Mouse (Mus musculus): Measurements from ENCODE around the gene Snx10. TPM values are rescaled to one million over a fixed set of nuclear protein-coding genes. Genes with fewer than 3 reads are reported as not detected.

The Snx10 gene
- polyA plus RNA-seq, 1 experiment from 2014 or later = 21.4 TPM

- WGBS = 86% methylated on average over 7 of the region's 7 CpGs
- H3K4me1 ChIP-seq (replicated peaks) = peaks cover 11% of the 10 kb centered on the region; the same call in 1 of the 2 replicates
Observed at GRCm38 (mm10) chr6:51558311-51558710, 34.6 kb downstream of the Snx10 start.

GRCm38 (mm10) chr6:51566771-51567680, 43.3 kb downstream of the Snx10 start:
- WGBS = 64% methylated on average over 14 of the region's 14 CpGs
- Histone ChIP-seq H3K27ac (ENCODE audit: poor library complexity, severe bottlenecking) (no peak overlapping the region), H3K4me2 (no peak overlapping the region), H3K36me3 (peaks cover 4% of the 10 kb centered on the region; the same call in 1 of the 2 replicates), H3K4me3 (no peak overlapping the region), H3K27me3 (replicated peaks) (no peaks in the 10 kb centered on the region), H3K4me1 (replicated peaks) (peaks cover 3% of the 10 kb centered on the region; the same call in 1 of the 2 replicates), H3K9ac (no peak overlapping the region), H3K9me3 (replicated peaks) (0 out of 2 replicates have a peak, but pooled peaks cover 4% of the 10 kb centered on the region)
- no peak for ATAC-seq (ENCODE audit: insufficient number of reproducible peaks, low FRiP score)

More at GRCm38 (mm10) chr6:51558311-51558710, 34.6 kb downstream of the Snx10 start:
- no peak for ATAC-seq (ENCODE audit: insufficient number of reproducible peaks, low FRiP score)
- H3K4me2 ChIP-seq = no peak overlapping the region
- H3K27me3 ChIP-seq (replicated peaks) = no peaks in the 10 kb centered on the region
- H3K27ac ChIP-seq (ENCODE audit: poor library complexity, severe bottlenecking) = no peak overlapping the region
- H3K9me3 ChIP-seq (replicated peaks) = no peaks in the 10 kb centered on the region
- no peak overlapping the region for H3K4me3 ChIP-seq
- H3K36me3 ChIP-seq = no peaks in the 10 kb centered on the region; the same call in 1 of the 2 replicates
- no peak overlapping the region for H3K9ac ChIP-seq

- WGBS = 90% methylated on average over 8 of the region's 8 CpGs
- H3K9ac ChIP-seq = no peak overlapping the region
- no peaks in the 10 kb centered on the region for H3K27me3 ChIP-seq (replicated peaks)
- H3K27ac ChIP-seq (ENCODE audit: poor library complexity, severe bottlenecking) = no peak overlapping the region
- 0 out of 2 replicates have a peak, but pooled peaks cover 4% of the 10 kb centered on the region for H3K9me3 ChIP-seq (replicated peaks)
- no peak overlapping the region for H3K4me2 ChIP-seq
- no peak for ATAC-seq (ENCODE audit: insufficient number of reproducible peaks, low FRiP score)
- H3K4me1 ChIP-seq (replicated peaks) = peaks cover 3% of the 10 kb centered on the region; the same call in 1 of the 2 replicates
- no peak overlapping the region for H3K4me3 ChIP-seq
- H3K36me3 ChIP-seq = peaks cover 4% of the 10 kb centered on the region; the same call in 1 of the 2 replicates
Observed at GRCm38 (mm10) chr6:51569086-51569485, 45.4 kb downstream of the Snx10 start.

- H3K27ac ChIP-seq (ENCODE audit: poor library complexity, severe bottlenecking) = no peak overlapping the region
- H3K9ac ChIP-seq = no peak overlapping the region
- H3K4me3 ChIP-seq = no peak overlapping the region
- no peak for ATAC-seq (ENCODE audit: insufficient number of reproducible peaks, low FRiP score)
- 74% methylated on average over 4 of the region's 4 CpGs for WGBS
- H3K27me3 ChIP-seq (replicated peaks) = no peaks in the 10 kb centered on the region
- peaks cover 8% of the 10 kb centered on the region for H3K36me3 ChIP-seq
- no peaks in the 10 kb centered on the region for H3K4me1 ChIP-seq (replicated peaks)
- no peak overlapping the region for H3K4me2 ChIP-seq
- H3K9me3 ChIP-seq (replicated peaks) = no peaks in the 10 kb centered on the region
Observed at GRCm38 (mm10) chr6:51573136-51573535, 49.4 kb downstream of the Snx10 start.

- H3K4me3 ChIP-seq = no peak overlapping the region
- peaks cover 8% of the 10 kb centered on the region for H3K36me3 ChIP-seq
- no peak for ATAC-seq (ENCODE audit: insufficient number of reproducible peaks, low FRiP score)
- H3K27ac ChIP-seq (ENCODE audit: poor library complexity, severe bottlenecking) = no peak overlapping the region
- H3K4me2 ChIP-seq = no peak overlapping the region
- H3K9ac ChIP-seq = no peak overlapping the region
- H3K27me3 ChIP-seq (replicated peaks) = no peaks in the 10 kb centered on the region
- H3K4me1 ChIP-seq (replicated peaks) = no peaks in the 10 kb centered on the region
- WGBS = 85% methylated on average over 13 of the region's 13 CpGs
- H3K9me3 ChIP-seq (replicated peaks) = no peaks in the 10 kb centered on the region
Observed at GRCm38 (mm10) chr6:51574132-51574531, 50.4 kb downstream of the Snx10 start.

- 71% methylated on average over 4 of the region's 4 CpGs for WGBS
- no peaks in the 10 kb centered on the region for H3K9me3 ChIP-seq (replicated peaks)
Observed at GRCm38 (mm10) chr6:51578415-51578814, 54.7 kb downstream of the Snx10 start.

GRCm38 (mm10) chr6:51580040-51580680, 56.5 kb downstream of the Snx10 start:
- Histone ChIP-seq H3K4me2 (no peak overlapping the region), H3K27me3 (replicated peaks) (no peaks in the 10 kb centered on the region), H3K27ac (ENCODE audit: poor library complexity, severe bottlenecking) (no peak overlapping the region), H3K9me3 (replicated peaks) (no peaks in the 10 kb centered on the region), H3K4me1 (replicated peaks) (no peaks in the 10 kb centered on the region), H3K9ac (no peak overlapping the region), H3K4me3 (no peak overlapping the region), H3K36me3 (peaks cover 16% of the 10 kb centered on the region)
- peak; percentile 81; the same call in 1 of the 2 replicates for ATAC-seq (ENCODE audit: insufficient number of reproducible peaks, low FRiP score)
- WGBS = 22% methylated on average over 18 of the region's 18 CpGs

More at GRCm38 (mm10) chr6:51578415-51578814, 54.7 kb downstream of the Snx10 start:
- Histone ChIP-seq H3K36me3 (peaks cover 13% of the 10 kb centered on the region), H3K27ac (ENCODE audit: poor library complexity, severe bottlenecking) (no peak overlapping the region), H3K4me2 (no peak overlapping the region), H3K4me1 (replicated peaks) (no peaks in the 10 kb centered on the region), H3K9ac (no peak overlapping the region), H3K4me3 (no peak overlapping the region), H3K27me3 (replicated peaks) (no peaks in the 10 kb centered on the region)
- no peak for ATAC-seq (ENCODE audit: insufficient number of reproducible peaks, low FRiP score)

GRCm38 (mm10) chr6:51581418-51581817, 57.7 kb downstream of the Snx10 start:
- 85% methylated on average over 9 of the region's 9 CpGs for WGBS
- Histone ChIP-seq H3K27me3 (replicated peaks) (no peaks in the 10 kb centered on the region), H3K9me3 (replicated peaks) (no peaks in the 10 kb centered on the region), H3K9ac (no peak overlapping the region), H3K36me3 (peaks cover 16% of the 10 kb centered on the region), H3K4me2 (no peak overlapping the region), H3K4me3 (no peak overlapping the region), H3K4me1 (replicated peaks) (no peaks in the 10 kb centered on the region), H3K27ac (ENCODE audit: poor library complexity, severe bottlenecking) (no peak overlapping the region)
- no peak for ATAC-seq (ENCODE audit: insufficient number of reproducible peaks, low FRiP score)

- Histone ChIP-seq H3K4me1 (replicated peaks) (no peaks in the 10 kb centered on the region), H3K27ac (ENCODE audit: poor library complexity, severe bottlenecking) (no peak overlapping the region), H3K4me3 (no peak overlapping the region), H3K27me3 (replicated peaks) (no peaks in the 10 kb centered on the region), H3K36me3 (peaks cover 12% of the 10 kb centered on the region), H3K9me3 (replicated peaks) (no peaks in the 10 kb centered on the region), H3K9ac (no peak overlapping the region), H3K4me2 (no peak overlapping the region)
- 91% methylated on average over 9 of the region's 9 CpGs for WGBS
- ATAC-seq (ENCODE audit: insufficient number of reproducible peaks, low FRiP score) = no peak
Observed at GRCm38 (mm10) chr6:51582051-51582450, 58.4 kb downstream of the Snx10 start.

GRCm38 (mm10) chr6:51585980-51586379, 62.3 kb downstream of the Snx10 start:
- no peaks in the 10 kb centered on the region for H3K9me3 ChIP-seq (replicated peaks)
- no peak overlapping the region for H3K4me2 ChIP-seq
- ATAC-seq (ENCODE audit: insufficient number of reproducible peaks, low FRiP score) = no peak
- H3K9ac ChIP-seq = no peak overlapping the region
- 33% methylated on average over 8 of the region's 8 CpGs for WGBS
- no peaks in the 10 kb centered on the region for H3K27me3 ChIP-seq (replicated peaks)
- no peak overlapping the region for H3K27ac ChIP-seq (ENCODE audit: poor library complexity, severe bottlenecking)
- no peak overlapping the region for H3K4me3 ChIP-seq
- H3K4me1 ChIP-seq (replicated peaks) = no peaks in the 10 kb centered on the region
- peaks cover 12% of the 10 kb centered on the region for H3K36me3 ChIP-seq

- H3K4me3 ChIP-seq = no peak overlapping the region
- no peaks in the 10 kb centered on the region for H3K9me3 ChIP-seq (replicated peaks)
- no peaks in the 10 kb centered on the region for H3K27me3 ChIP-seq (replicated peaks)
- peaks cover 2% of the 10 kb centered on the region; the same call in 1 of the 2 replicates for H3K4me1 ChIP-seq (replicated peaks)
- H3K4me2 ChIP-seq = no peak overlapping the region
- no peak overlapping the region for H3K27ac ChIP-seq (ENCODE audit: poor library complexity, severe bottlenecking)
- 84% methylated on average over 3 of the region's 3 CpGs for WGBS
- no peak for ATAC-seq (ENCODE audit: insufficient number of reproducible peaks, low FRiP score)
- H3K9ac ChIP-seq = no peak overlapping the region
- H3K36me3 ChIP-seq = peaks cover 10% of the 10 kb centered on the region
Observed at GRCm38 (mm10) chr6:51587266-51587665, 63.6 kb downstream of the Snx10 start.
